Mouse (Mus musculus): ENCODE results near the gene Kmt2a. TPM values are rescaled to one million over a fixed set of nuclear protein-coding genes. Genes with fewer than 3 reads are reported as not detected.

Kmt2a gene
- 9.5 TPM for polyA plus RNA-seq (2015; fragmentation: Illumina TruSeq; extraction: RNeasy Lipid Tissue Mini Kit (QIAGEN cat#74804); ENCODE audit: insufficient read depth, low read depth, low replicate concordance)

DNA sequence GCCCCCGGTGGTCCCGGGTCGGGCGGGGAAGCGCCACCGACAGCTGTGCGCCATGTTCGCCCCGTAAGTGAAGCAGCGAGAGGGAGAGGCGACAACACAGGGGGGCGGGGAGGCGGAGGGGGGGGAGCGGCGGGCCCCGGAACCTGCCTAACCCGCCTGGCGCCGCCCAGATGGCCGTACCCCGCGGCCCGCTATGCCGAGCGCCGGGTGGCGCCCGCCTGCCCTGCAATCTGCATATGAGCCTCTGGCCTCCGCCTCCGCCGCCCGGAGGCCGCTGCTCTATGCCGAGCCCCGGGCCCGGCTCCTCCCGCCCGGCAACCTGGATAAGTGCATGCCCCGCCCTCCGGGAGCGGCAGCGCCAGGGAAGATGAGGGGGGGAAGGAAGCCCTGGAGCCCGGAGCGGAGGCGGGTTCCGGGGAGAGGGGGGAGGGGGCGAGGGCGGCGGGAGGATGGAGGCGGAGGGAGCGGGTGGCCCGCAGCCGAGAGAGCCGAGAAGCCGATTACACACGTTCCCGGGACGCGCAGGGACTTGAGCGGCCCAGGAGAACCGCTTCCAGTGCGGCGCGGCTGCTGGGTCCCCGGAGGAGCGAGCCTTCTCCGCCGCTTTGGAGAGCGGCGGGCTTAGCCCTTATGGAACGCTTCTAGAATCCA is at the start of gene Kmt2a:
Gene Kmt2a, minus strand, starts transcription at position 76 of the 651 bp plus-strand sequence.

DNA sequence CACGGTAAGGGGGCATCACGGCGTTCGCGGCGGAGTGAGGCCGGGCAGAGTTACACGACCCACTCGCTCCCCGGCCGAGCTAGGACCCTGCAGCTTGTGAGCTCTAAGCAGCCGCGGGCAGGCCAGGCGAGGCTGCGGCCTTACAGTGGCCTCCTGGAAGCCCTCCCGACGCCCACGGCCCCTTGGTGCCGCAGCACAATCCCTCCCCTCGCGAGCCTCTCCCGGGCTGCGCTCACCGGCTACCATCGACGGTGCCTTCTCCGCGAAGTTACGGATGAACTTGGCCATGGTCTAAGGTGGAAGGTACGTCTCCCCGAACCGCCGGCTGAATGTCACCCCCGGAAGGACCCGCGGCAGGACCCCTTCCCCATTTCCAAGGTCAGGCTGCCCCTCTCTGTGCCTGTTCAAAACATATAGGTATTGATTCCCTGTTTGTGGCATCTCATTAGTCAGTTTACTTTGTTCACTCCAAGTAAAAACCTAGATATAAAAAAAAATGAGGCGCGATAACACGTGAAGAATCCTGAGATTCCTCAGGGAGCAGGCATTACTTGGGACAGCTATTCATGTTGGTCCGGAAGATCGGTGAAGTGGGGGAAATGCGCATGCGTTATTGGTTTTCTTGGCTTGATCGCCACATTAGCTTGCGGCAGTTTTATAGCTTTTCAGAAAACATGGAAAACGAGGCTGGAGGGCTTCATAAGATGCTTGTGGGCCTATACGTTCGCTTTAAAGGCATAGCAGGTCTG is 39.5 kb upstream of the Kmt2a start, which contains the start of gene Atp5l:
Gene Atp5l, minus strand, starts transcription at position 369 of the 749 bp plus-strand sequence.

DNA sequence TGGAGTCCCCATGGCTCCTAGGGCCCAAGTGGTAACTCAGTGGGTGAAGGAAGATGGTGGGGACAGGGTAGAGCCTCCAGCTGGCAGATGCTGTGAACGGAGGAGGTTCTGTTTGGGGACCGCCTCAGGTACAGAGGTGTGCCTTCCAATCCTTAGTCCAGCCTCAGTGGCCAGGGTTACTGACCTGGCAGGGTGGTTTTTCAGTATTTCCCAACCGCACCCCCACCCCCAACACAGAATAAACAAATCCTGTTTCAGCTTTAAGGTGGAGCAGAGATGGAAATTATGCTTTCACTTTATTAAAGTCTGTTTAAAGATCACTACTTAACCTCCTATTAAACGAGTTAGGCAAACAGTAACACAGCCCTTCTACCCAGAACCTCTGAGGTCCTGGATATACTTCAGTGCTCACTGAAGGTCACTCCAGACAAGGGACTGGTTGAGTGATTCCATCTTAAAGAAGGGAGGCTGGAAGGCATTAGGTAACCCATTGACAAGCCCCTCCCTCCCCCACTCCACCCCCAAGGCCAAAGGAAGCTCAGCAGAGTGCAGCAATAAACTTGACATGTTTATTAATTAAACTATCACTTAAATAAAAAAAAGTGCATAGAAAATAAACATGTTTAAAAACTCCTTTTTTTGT is 78.2 kb downstream of the Kmt2a start, which contains the start of gene Ttc36:
Gene Ttc36, minus strand, starts transcription at position 265 of the 643 bp plus-strand sequence.

DNA sequence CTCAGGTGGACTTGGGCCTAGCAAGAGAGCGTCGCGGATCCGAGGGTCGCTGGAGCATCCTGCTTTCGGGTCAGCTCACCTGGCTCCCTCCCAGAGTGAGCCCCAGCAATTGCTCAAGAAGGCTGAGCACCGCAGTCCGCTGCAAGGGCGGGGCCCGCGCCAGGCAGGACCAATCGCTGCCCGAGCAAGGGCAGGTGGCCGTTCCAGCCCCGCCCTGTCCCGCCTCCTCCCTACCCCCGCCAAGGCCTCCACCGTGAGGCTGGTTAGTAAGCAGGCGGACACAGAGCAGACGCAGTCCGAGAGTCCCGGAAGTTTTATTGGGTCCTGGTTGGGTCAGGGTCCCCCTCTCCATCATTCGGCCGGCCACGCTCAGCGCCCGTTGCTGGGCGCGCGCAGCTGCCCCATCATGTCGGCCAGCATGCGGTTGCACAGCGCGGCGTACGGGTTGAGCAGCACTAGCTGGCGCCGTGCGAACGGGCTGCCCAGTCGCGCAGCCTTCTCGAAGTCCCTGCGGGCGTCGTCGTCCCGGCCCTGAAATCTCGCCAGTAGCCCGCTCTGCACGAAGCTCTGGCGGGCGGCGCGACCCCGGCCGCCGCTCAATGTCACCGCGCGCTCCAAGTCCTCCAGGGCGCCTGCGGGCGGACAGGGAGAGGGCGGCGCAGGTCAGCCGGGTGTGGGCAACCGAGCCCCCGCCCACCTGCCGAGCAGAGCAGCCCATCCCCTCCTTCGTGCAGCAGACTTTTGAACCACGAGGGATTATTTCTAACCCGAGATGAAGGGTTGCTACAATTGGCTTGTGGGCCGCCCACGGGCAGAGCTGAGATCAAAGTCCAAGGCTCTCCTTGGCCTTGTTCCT is 81.8 kb downstream of the Kmt2a start, which contains the start of gene Tmem25:
Gene Tmem25, minus strand, starts transcription at position 206 of the 856 bp plus-strand sequence.

DNA sequence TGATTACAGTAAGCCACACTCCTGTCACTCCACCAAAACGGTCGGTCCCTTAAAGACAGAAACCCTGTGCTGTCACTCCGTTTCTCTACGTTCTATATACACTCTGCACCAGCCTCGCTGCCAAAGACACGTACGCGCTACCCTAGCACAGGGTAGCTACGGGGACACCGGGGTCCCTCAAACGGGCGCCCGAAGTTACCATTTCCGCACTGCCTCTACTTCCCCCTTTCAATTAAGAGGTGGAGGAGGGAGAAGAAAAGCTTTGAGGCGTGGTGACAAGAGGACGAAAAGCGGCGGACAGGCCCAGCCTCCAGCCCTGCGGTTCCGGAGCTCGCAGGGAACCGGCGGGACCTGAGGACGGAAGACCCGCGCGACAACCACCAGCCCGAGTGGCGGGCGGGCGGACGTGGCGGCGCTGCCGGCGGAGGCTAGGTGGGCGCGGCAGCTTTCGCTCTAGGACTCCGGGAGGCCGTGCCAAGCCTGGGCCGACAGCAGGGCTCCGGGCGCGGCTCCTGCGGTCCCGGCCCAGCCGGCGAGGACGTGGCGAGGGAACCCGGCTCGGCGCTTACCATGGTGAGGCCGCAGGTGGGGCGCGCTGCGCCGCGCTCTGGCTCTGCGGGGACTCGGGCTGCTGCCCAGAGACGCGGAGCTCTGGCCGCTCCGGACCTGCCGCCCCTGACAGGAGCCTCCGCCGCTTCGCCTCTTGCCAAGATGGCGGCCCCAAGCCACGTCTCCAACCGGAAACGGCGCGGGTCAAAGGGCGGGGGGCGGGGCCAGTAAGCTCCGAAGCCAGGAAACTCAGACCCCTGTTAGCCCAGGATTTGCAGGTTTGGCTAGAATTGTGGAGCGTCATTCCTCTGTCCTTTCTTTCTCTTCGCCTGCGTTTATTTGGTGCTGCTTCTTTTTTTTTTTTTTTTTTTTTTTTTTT is 113.7 kb downstream of the Kmt2a start, which contains the start of the genes Arcn1 and Ift46:
Gene Arcn1, minus strand, starts transcription at position 745 of the 928 bp plus-strand sequence.
Gene Ift46, plus strand, starts transcription at position 808 of the 928 bp plus-strand sequence.

Other genes starting within 250 kb of the Kmt2a start
- gene Treh, start 208.1 kb downstream of the Kmt2a start, polyA plus RNA-seq (2015; fragmentation: Illumina TruSeq; extraction: RNeasy Lipid Tissue Mini Kit (QIAGEN cat#74804); ENCODE audit: insufficient read depth, low read depth, low replicate concordance) = not detected
- gene Phldb1, start 146.1 kb downstream of the Kmt2a start, polyA plus RNA-seq (2015; fragmentation: Illumina TruSeq; extraction: RNeasy Lipid Tissue Mini Kit (QIAGEN cat#74804); ENCODE audit: insufficient read depth, low read depth, low replicate concordance) = 17.1 TPM
- gene Arcn1, start 113.5 kb downstream of the Kmt2a start, polyA plus RNA-seq (2015; fragmentation: Illumina TruSeq; extraction: RNeasy Lipid Tissue Mini Kit (QIAGEN cat#74804); ENCODE audit: insufficient read depth, low read depth, low replicate concordance) = 28.1 TPM
- 20.0 TPM for gene Ift46, start 113.4 kb downstream of the Kmt2a start, polyA plus RNA-seq (2015; fragmentation: Illumina TruSeq; extraction: RNeasy Lipid Tissue Mini Kit (QIAGEN cat#74804); ENCODE audit: insufficient read depth, low read depth, low replicate concordance)
- 2.2 TPM for gene Tmem25, start 82.0 kb downstream of the Kmt2a start, polyA plus RNA-seq (2015; fragmentation: Illumina TruSeq; extraction: RNeasy Lipid Tissue Mini Kit (QIAGEN cat#74804); ENCODE audit: insufficient read depth, low read depth, low replicate concordance)
- not detected for gene Ttc36, start 78.2 kb downstream of the Kmt2a start, polyA plus RNA-seq (2015; fragmentation: Illumina TruSeq; extraction: RNeasy Lipid Tissue Mini Kit (QIAGEN cat#74804); ENCODE audit: insufficient read depth, low read depth, low replicate concordance)
- gene Atp5l, start 39.4 kb upstream of the Kmt2a start, polyA plus RNA-seq (2015; fragmentation: Illumina TruSeq; extraction: RNeasy Lipid Tissue Mini Kit (QIAGEN cat#74804); ENCODE audit: insufficient read depth, low read depth, low replicate concordance) = 260 TPM
- gene Ube4a, start 84.3 kb upstream of the Kmt2a start, polyA plus RNA-seq (2015; fragmentation: Illumina TruSeq; extraction: RNeasy Lipid Tissue Mini Kit (QIAGEN cat#74804); ENCODE audit: insufficient read depth, low read depth, low replicate concordance) = 13.2 TPM
- gene Cd3g, start 99.1 kb upstream of the Kmt2a start, polyA plus RNA-seq (2015; fragmentation: Illumina TruSeq; extraction: RNeasy Lipid Tissue Mini Kit (QIAGEN cat#74804); ENCODE audit: insufficient read depth, low read depth, low replicate concordance) = not detected
- 0.52 TPM for gene Cd3d, start 100.5 kb upstream of the Kmt2a start, polyA plus RNA-seq (2015; fragmentation: Illumina TruSeq; extraction: RNeasy Lipid Tissue Mini Kit (QIAGEN cat#74804); ENCODE audit: insufficient read depth, low read depth, low replicate concordance)
- gene Cd3e, start 128.3 kb upstream of the Kmt2a start, polyA plus RNA-seq (2015; fragmentation: Illumina TruSeq; extraction: RNeasy Lipid Tissue Mini Kit (QIAGEN cat#74804); ENCODE audit: insufficient read depth, low read depth, low replicate concordance) = not detected
- gene Mpzl2, start 158.5 kb upstream of the Kmt2a start, polyA plus RNA-seq (2015; fragmentation: Illumina TruSeq; extraction: RNeasy Lipid Tissue Mini Kit (QIAGEN cat#74804); ENCODE audit: insufficient read depth, low read depth, low replicate concordance) = 3.2 TPM
- 1.1 TPM for gene Mpzl3, start 173.9 kb upstream of the Kmt2a start, polyA plus RNA-seq (2015; fragmentation: Illumina TruSeq; extraction: RNeasy Lipid Tissue Mini Kit (QIAGEN cat#74804); ENCODE audit: insufficient read depth, low read depth, low replicate concordance)
- gene Jaml, start 197.9 kb upstream of the Kmt2a start, polyA plus RNA-seq (2015; fragmentation: Illumina TruSeq; extraction: RNeasy Lipid Tissue Mini Kit (QIAGEN cat#74804); ENCODE audit: insufficient read depth, low read depth, low replicate concordance) = 0.33 TPM
- gene Scn2b, start 236.5 kb upstream of the Kmt2a start, polyA plus RNA-seq (2015; fragmentation: Illumina TruSeq; extraction: RNeasy Lipid Tissue Mini Kit (QIAGEN cat#74804); ENCODE audit: insufficient read depth, low read depth, low replicate concordance) = 0.22 TPM